ENCODE assay signal across 15 mouse cellular contexts in genomic region chr16:34861744-34862365, GRCm38 (mm10).
DNase-seq lines count a peak whose midpoint lies in the region; ATAC-seq lines count a peak whose summit lies in the region.
"Had no signal": no experiment of that assay in that cellular context is flagged by ENCODE, and none has a peak within 500 bp of the region (broad histone marks: within the 10 kb centered on the region; RNA-seq: fewer than 3 reads in every experiment).

No protein-coding gene starts in this region.

- no peaks in the 10 kb centered on the region for H3K36me3 ChIP-seq in kidney, embryonic 14.5 days (ENCODE audit: control insufficient read depth, insufficient read depth, low read length)
- H3K36me3 ChIP-seq: neural tube, embryonic 12.5 days had no signal

- ATAC-seq in kidney, embryonic 14.5 days (ENCODE audit: low FRiP score, low TSS enrichment), result no peak
- ATAC-seq: forebrain, embryonic 14.5 days; hindbrain, embryonic 16.5 days had no signal

- no peaks in the 10 kb centered on the region for H3K27me3 ChIP-seq in kidney, embryonic 14.5 days (ENCODE audit: control insufficient read depth, insufficient read depth, low read length)
- H3K27me3 ChIP-seq: neural tube, embryonic 12.5 days had no signal

- intact Hi-C loops in left cerebral cortex, postnatal 36 days (cut with DNase I), result no loop called here

- no peaks in the 10 kb centered on the region for H3K9me3 ChIP-seq in kidney, embryonic 14.5 days (ENCODE audit: control insufficient read depth, low read length)
- H3K9me3 ChIP-seq: neural tube, embryonic 12.5 days had no signal

- peak; percentile 84 for DNase-seq in kidney, adult 11 months
- peak; percentile 81 for DNase-seq in fibroblast of lung, adult 2 months (ENCODE audit: low read depth)
- peak; percentile 86 to 90 for DNase-seq in kidney, adult 8-10 months
- peak; percentile 50 for DNase-seq in lung, postnatal 36 days
- no peak for DNase-seq in left cerebral cortex, postnatal 36 days (ENCODE audit: low spot score in 2 of 2)
- DNase-seq in B cell, adult 2 months, result no peak
- no peak for DNase-seq in MN1 (ENCODE audit: low spot score)
- DNase-seq: cerebellum, adult 2 months; lung, embryonic 14.5 days; midbrain, embryonic 14.5 days; right cerebral cortex, postnatal 4 days had no signal

- no peak overlapping the region for H3K9ac ChIP-seq in kidney, embryonic 14.5 days (ENCODE audit: low read depth, low read length)
- H3K9ac ChIP-seq: lung, embryonic 14.5 days; neural tube, embryonic 12.5 days had no signal

- no peaks in the 10 kb centered on the region for H3K4me1 ChIP-seq in kidney, embryonic 14.5 days (ENCODE audit: control insufficient read depth, insufficient read depth, low read length)
- H3K4me1 ChIP-seq: neural tube, embryonic 12.5 days had no signal

- no peak overlapping the region for H3K4me3 ChIP-seq in kidney, embryonic 14.5 days (ENCODE audit: low read length)
- H3K4me3 ChIP-seq: neural tube, embryonic 12.5 days had no signal

- H3K27ac ChIP-seq in kidney, embryonic 14.5 days (ENCODE audit: low read depth, low read length), result no peak overlapping the region
- H3K27ac ChIP-seq: neural tube, embryonic 12.5 days had no signal

- no peak overlapping the region for H3K4me2 ChIP-seq in kidney, embryonic 14.5 days (replicated peaks; ENCODE audit: low read depth, low read length)
- H3K4me2 ChIP-seq: lung, embryonic 14.5 days; neural tube, embryonic 12.5 days had no signal

- WGBS in kidney, embryonic 14.5 days, result 72% methylated on average over 10 of the region's 10 CpGs

Comparison
In these comparisons a context has a peak if more than half of its experiments do, and no peak if none do; other contexts are left out.
1. DNase-seq: peak in kidney, adult 11 months (single experiment), fibroblast of lung, adult 2 months (single experiment), kidney, adult 8-10 months (2 of 2) and lung, postnatal 36 days (single experiment); none in left cerebral cortex, postnatal 36 days (0 of 2), B cell, adult 2 months (0 of 2) and MN1 (single experiment).